Mouse (Mus musculus) heart, adult 11 months (tissue): ENCODE measurements at regions not wholly inside any gene's neighbourhood (a gene's known extent, or its start where the extent isn't known, plus 50 kb on each side); places are given as distances from the start of the nearest gene placed in this dataset.

ENCODE experiments used
- DNase-seq: peaks from one replicate; pipeline ENCODE4 v3.0.0; 2022

- DNase-seq = no peak
Measured at GRCm38 (mm10) chr9:103924641-103925040, 77.7 kb upstream of the Nphp3 start.

- DNase-seq = peak; percentile 46
Measured at GRCm38 (mm10) chr9:103925486-103925885, 76.9 kb upstream of the Nphp3 start.

- DNase-seq = no peak
Measured at GRCm38 (mm10) chr9:103928744-103929527, 73.4 kb upstream of the Nphp3 start.

- DNase-seq = no peak
Measured at GRCm38 (mm10) chr9:103938070-103938469, 64.3 kb upstream of the Nphp3 start.

GRCm38 (mm10) chr9:103940010-103940409 lies 62.3 kb upstream of the Nphp3 start:
- no peak for DNase-seq

- no peak for DNase-seq
Measured at GRCm38 (mm10) chr9:103940506-103940905, 61.8 kb upstream of the Nphp3 start.

GRCm38 (mm10) chr9:103941176-103941900 lies 61.0 kb upstream of the Nphp3 start:
- no peak for DNase-seq

- DNase-seq = no peak
Measured at GRCm38 (mm10) chr9:103941901-103942260, 60.5 kb upstream of the Nphp3 start.

GRCm38 (mm10) chr9:103945406-103945805 lies 56.9 kb upstream of the Nphp3 start:
- DNase-seq = no peak

- no peak for DNase-seq
Measured at GRCm38 (mm10) chr9:103951799-103952198, 50.5 kb upstream of the Nphp3 start.
